Mouse (Mus musculus): Measurements from ENCODE around the gene Tbl1x.

GRCm38 (mm10) chrX:77665030-77665429 is 154.2 kb downstream of the Tbl1x start:
- TF ChIP-seq EP300 (IDR thresholded peaks at IDR 0.05; ENCODE audit: insufficient read depth, low read depth, low read length) (no peak), POLR2A (IDR thresholded peaks at IDR 0.05; ENCODE audit: insufficient read depth, low read length) (no peak), CTCF (IDR thresholded peaks at IDR 0.05; ENCODE audit: low read depth, low read length) (no peak)
